Mouse (Mus musculus) liver, postnatal 0 days (tissue): Measurements from ENCODE around the gene Fcrlb.
A peak's percentile ranks its signal among the peaks of the same experiment; 100 is the strongest.

Experiments
- CTCF ChIP-seq: sonication (generic); IDR thresholded peaks from 2 replicates; pipeline ENCODE4 v1.5.1; 2016; ENCODE audit warnings: antibody characterized with exemption, low read depth
- EP300 ChIP-seq: IDR thresholded peaks from 2 replicates; pipeline ENCODE4 v1.6.1; 2016; ENCODE audit warnings: antibody characterized with exemption, low read depth, mild to moderate bottlenecking

- no peak for TF ChIP-seq CTCF
- TF ChIP-seq EP300, result peak; percentile 61
Observed at GRCm38 (mm10) chr1:170928467-170928866, 15.7 kb upstream of the Fcrlb start.
